Mouse (Mus musculus): Measurements from ENCODE around the gene Cacna1d. TPM values are rescaled to one million over a fixed set of nuclear protein-coding genes. Genes with fewer than 3 reads are reported as not detected.

The Cacna1d gene
- total and polyA plus RNA-seq, 2 experiments from 2014 or later: 6.1 to 27.6 TPM

GRCm38 (mm10) chr14:30163733-30164708, 327.2 kb downstream of the Cacna1d start:
- Histone ChIP-seq H3K9ac (replicated peaks; ENCODE audit: low read length) (no peak overlapping the region), H3K36me3 (ENCODE audit: insufficient read depth, low read length) (no peaks in the 10 kb centered on the region), H3K27me3 (ENCODE audit: insufficient read depth, low read length) (no peaks in the 10 kb centered on the region), H3K27ac (peak overlapping the region; percentile 43; the same call in 1 of the 2 replicates), H3K9me3 (ENCODE audit: low read length) (no peaks in the 10 kb centered on the region), H3K4me2 (ENCODE audit: low read depth, low read length) (peak overlapping the region; percentile 27; the same call in 1 of the 2 replicates), H3K4me1 (ENCODE audit: insufficient read depth, low read length) (peaks cover 6% of the 10 kb centered on the region), H3K4me3 (ENCODE audit: low read length) (no peak overlapping the region)
- 49% methylated on average over 20 of the region's 20 CpGs for WGBS
- DNase-seq (ENCODE audit: low spot score) (peak; percentile 85), ATAC-seq (peak; percentile 90)
- TF ChIP-seq CTCF (IDR thresholded peaks at IDR 0.05; ENCODE audit: low read depth): no peak

DNA sequence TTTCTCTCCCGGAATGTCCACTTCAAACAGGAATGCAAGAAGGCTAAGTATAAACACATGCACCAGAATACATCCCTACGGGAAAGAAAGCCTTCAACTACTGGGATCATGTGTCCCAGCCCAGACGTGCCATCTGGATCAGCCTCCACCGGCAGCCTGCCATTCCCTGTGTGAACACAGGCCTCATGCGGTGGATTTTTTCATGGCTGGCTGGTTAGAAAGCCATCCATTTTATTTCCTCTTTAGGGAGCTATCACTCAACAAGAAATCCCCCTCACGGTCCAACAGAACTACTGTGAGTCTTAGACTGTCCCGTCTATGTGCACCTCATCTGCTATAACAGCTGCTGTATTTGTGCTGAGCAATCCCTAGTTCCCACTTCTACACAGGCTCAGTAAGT, 343.5 kb downstream of the Cacna1d start:
- WGBS: 35% methylated on average over 7 of the region's 7 CpGs
- DNase-seq (ENCODE audit: low spot score) (peak; percentile 70), ATAC-seq (peak; percentile 75)
- H3K4me1 ChIP-seq (ENCODE audit: insufficient read depth, low read length): no peaks in the 10 kb centered on the region
- H3K27me3 ChIP-seq (ENCODE audit: insufficient read depth, low read length): no peaks in the 10 kb centered on the region
- no peaks in the 10 kb centered on the region for H3K36me3 ChIP-seq (ENCODE audit: insufficient read depth, low read length)
- H3K4me3 ChIP-seq (ENCODE audit: low read length): no peak overlapping the region
- no peak overlapping the region for H3K9ac ChIP-seq (replicated peaks; ENCODE audit: low read length)
- TF ChIP-seq CTCF (IDR thresholded peaks at IDR 0.05; ENCODE audit: low read depth): no peak
- no peaks in the 10 kb centered on the region for H3K9me3 ChIP-seq (ENCODE audit: low read length)
- no peak overlapping the region for H3K27ac ChIP-seq
- no peak overlapping the region for H3K4me2 ChIP-seq (ENCODE audit: low read depth, low read length)

- Histone ChIP-seq H3K4me1 (ENCODE audit: insufficient read depth, low read length) (no peaks in the 10 kb centered on the region), H3K27ac (no peak overlapping the region), H3K4me2 (ENCODE audit: low read depth, low read length) (no peak overlapping the region), H3K9me3 (ENCODE audit: low read length) (no peaks in the 10 kb centered on the region), H3K27me3 (ENCODE audit: insufficient read depth, low read length) (no peaks in the 10 kb centered on the region), H3K9ac (replicated peaks; ENCODE audit: low read length) (no peak overlapping the region), H3K4me3 (ENCODE audit: low read length) (no peak overlapping the region), H3K36me3 (ENCODE audit: insufficient read depth, low read length) (no peaks in the 10 kb centered on the region)
- ATAC-seq: no peak
- TF ChIP-seq CTCF (IDR thresholded peaks at IDR 0.05; ENCODE audit: low read depth): no peak
- DNase-seq (ENCODE audit: low spot score): no peak
- 51% methylated on average over 11 of the region's 11 CpGs for WGBS
These were observed 352.8 kb downstream of the Cacna1d start for GRCm38 (mm10) chr14:30138379-30138964.

- ATAC-seq: no peak
- H3K4me1 ChIP-seq (ENCODE audit: insufficient read depth, low read length): no peaks in the 10 kb centered on the region
- H3K9ac ChIP-seq (replicated peaks; ENCODE audit: low read length): no peak overlapping the region
- H3K4me2 ChIP-seq (ENCODE audit: low read depth, low read length): no peak overlapping the region
- H3K27me3 ChIP-seq (ENCODE audit: insufficient read depth, low read length): no peaks in the 10 kb centered on the region
- no peak for TF ChIP-seq CTCF (IDR thresholded peaks at IDR 0.05; ENCODE audit: low read depth)
- H3K36me3 ChIP-seq (ENCODE audit: insufficient read depth, low read length): no peaks in the 10 kb centered on the region
- H3K4me3 ChIP-seq (ENCODE audit: low read length): no peak overlapping the region
- H3K27ac ChIP-seq: no peak overlapping the region
- DNase-seq (ENCODE audit: low spot score): no peak
- H3K9me3 ChIP-seq (ENCODE audit: low read length): no peaks in the 10 kb centered on the region
- WGBS: 86% methylated on average over 3 of the region's 3 CpGs
These were observed 353.3 kb downstream of the Cacna1d start for GRCm38 (mm10) chr14:30137961-30138360.

- ATAC-seq: peak; percentile 81
- 9% methylated on average over 8 of the region's 8 CpGs for WGBS
- Histone ChIP-seq H3K4me2 (ENCODE audit: low read depth, low read length) (no peak overlapping the region), H3K4me1 (ENCODE audit: insufficient read depth, low read length) (no peaks in the 10 kb centered on the region), H3K4me3 (ENCODE audit: low read length) (no peak overlapping the region), H3K27me3 (ENCODE audit: insufficient read depth, low read length) (no peaks in the 10 kb centered on the region), H3K9me3 (ENCODE audit: low read length) (no peaks in the 10 kb centered on the region), H3K9ac (replicated peaks; ENCODE audit: low read length) (no peak overlapping the region), H3K27ac (no peak overlapping the region), H3K36me3 (ENCODE audit: insufficient read depth, low read length) (no peaks in the 10 kb centered on the region)
- TF ChIP-seq CTCF (IDR thresholded peaks at IDR 0.05; ENCODE audit: low read depth): peak; percentile 99
- DNase-seq (ENCODE audit: low spot score): peak; percentile 91
These were observed 354.3 kb downstream of the Cacna1d start for GRCm38 (mm10) chr14:30136965-30137364.

GRCm38 (mm10) chr14:30135351-30135750, 355.9 kb downstream of the Cacna1d start:
- no peak overlapping the region for H3K27ac ChIP-seq
- TF ChIP-seq CTCF (IDR thresholded peaks at IDR 0.05; ENCODE audit: low read depth): no peak
- H3K4me2 ChIP-seq (ENCODE audit: low read depth, low read length): no peak overlapping the region
- no peaks in the 10 kb centered on the region for H3K27me3 ChIP-seq (ENCODE audit: insufficient read depth, low read length)
- no peaks in the 10 kb centered on the region for H3K36me3 ChIP-seq (ENCODE audit: insufficient read depth, low read length)
- H3K9me3 ChIP-seq (ENCODE audit: low read length): no peaks in the 10 kb centered on the region
- H3K9ac ChIP-seq (replicated peaks; ENCODE audit: low read length): no peak overlapping the region
- ATAC-seq (no peak), DNase-seq (ENCODE audit: low spot score) (no peak)
- WGBS: 86% methylated on average over 10 of the region's 10 CpGs
- H3K4me3 ChIP-seq (ENCODE audit: low read length): no peak overlapping the region
- no peaks in the 10 kb centered on the region for H3K4me1 ChIP-seq (ENCODE audit: insufficient read depth, low read length)

Measured in hindbrain, postnatal 0 days (tissue).